Mouse (Mus musculus): ENCODE data around the gene Atp6ap2. TPM values are rescaled to one million over a fixed set of nuclear protein-coding genes. Genes with fewer than 3 reads are reported as not detected.

Atp6ap2 gene
- total RNA-seq (2014; rRNA removed) (29.8 and 37.2 TPM in 2 replicates), polyA plus RNA-seq (2012; rRNA removed) (8.1 and 9.8 TPM in 2 replicates)

- Histone ChIP-seq H3K4me1 (ENCODE audit: control insufficient read depth, insufficient read depth, low read length) (no peaks in the 10 kb centered on the region; the same call in 1 of the 2 replicates), H3K4me3 (ENCODE audit: insufficient read depth, low read depth, low read length) (peak within 1 kb of the TSS; percentile 97), H3K79me2 (ENCODE audit: control insufficient read depth, insufficient read depth, low read length) (peaks cover 5% of the 10 kb centered on the region; the same call in 1 of the 2 replicates), H3K9ac (ENCODE audit: low read depth, low read length) (peak within 1 kb of the TSS; percentile 95), H3K36me3 (ENCODE audit: control insufficient read depth, insufficient read depth, low read length) (no peaks in the 10 kb centered on the region), H3K27ac (replicated peaks; ENCODE audit: insufficient read depth, low read depth, low read length) (peak within 1 kb of the TSS; percentile 67), H3K27me3 (ENCODE audit: control insufficient read depth, insufficient read depth, low read length) (no peaks in the 10 kb centered on the region)
- TF ChIP-seq POLR2A (IDR thresholded peaks at IDR 0.05; ENCODE audit: extremely low read depth, insufficient read depth, low read length) (peak; percentile 82), CTCF (IDR thresholded peaks at IDR 0.05; ENCODE audit: low read depth, low read length) (no peak)
- DNase-seq (ENCODE audit: extremely low read depth, low read depth, low spot score), result peak; percentile 92
- WGBS, result 1% methylated on average over 41 of the region's 49 CpGs
Measured at GRCm38 (mm10) chrX:12587192-12587957, at the start of gene Atp6ap2. Atp6ap2 (plus strand) TSS chrX:12587801.

- no peak overlapping the region for H3K27ac ChIP-seq (replicated peaks; ENCODE audit: insufficient read depth, low read depth, low read length)
- no peaks in the 10 kb centered on the region for H3K79me2 ChIP-seq (ENCODE audit: control insufficient read depth, insufficient read depth, low read length)
- no peaks in the 10 kb centered on the region for H3K4me1 ChIP-seq (ENCODE audit: control insufficient read depth, insufficient read depth, low read length)
- DNase-seq (ENCODE audit: extremely low read depth, low read depth, low spot score), result no peak
- H3K9ac ChIP-seq (ENCODE audit: low read depth, low read length), result no peak overlapping the region
- no peak overlapping the region for H3K4me3 ChIP-seq (ENCODE audit: insufficient read depth, low read depth, low read length)
- WGBS, result 84% methylated on average over 1 of the region's 1 CpGs
- no peaks in the 10 kb centered on the region for H3K36me3 ChIP-seq (ENCODE audit: control insufficient read depth, insufficient read depth, low read length)
- H3K27me3 ChIP-seq (ENCODE audit: control insufficient read depth, insufficient read depth, low read length), result no peaks in the 10 kb centered on the region
- TF ChIP-seq CTCF (IDR thresholded peaks at IDR 0.05; ENCODE audit: low read depth, low read length), result no peak
Measured at GRCm38 (mm10) chrX:12544417-12544816, 43.2 kb upstream of the Atp6ap2 start.

DNA sequence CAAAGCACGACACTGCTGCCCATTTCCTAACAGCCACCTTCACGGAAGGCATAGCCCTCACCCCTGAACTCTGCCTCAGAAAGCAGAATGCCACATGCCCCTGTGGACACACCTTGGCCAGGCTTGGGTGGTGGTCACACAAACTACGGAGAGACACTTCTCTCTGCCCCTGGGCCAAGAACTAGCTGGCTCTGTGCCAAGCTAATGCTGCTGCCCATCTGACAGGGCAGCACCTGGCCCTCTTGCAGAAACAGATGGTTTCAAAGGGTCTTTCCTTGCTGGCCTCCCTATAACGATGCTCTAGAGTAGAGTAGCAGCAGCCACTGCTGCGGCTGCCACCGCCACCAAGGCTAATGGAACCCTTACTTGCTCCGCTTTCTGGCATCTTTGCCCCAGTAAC lies 30.5 kb upstream of the Atp6ap2 start:
- WGBS, result 58% methylated on average over 7 of the region's 7 CpGs
- no peak for TF ChIP-seq POLR2A (IDR thresholded peaks at IDR 0.05; ENCODE audit: extremely low read depth, insufficient read depth, low read length)
- TF ChIP-seq CTCF (IDR thresholded peaks at IDR 0.05; ENCODE audit: low read depth, low read length), result no peak
- H3K4me1 ChIP-seq (ENCODE audit: control insufficient read depth, insufficient read depth, low read length), result no peaks in the 10 kb centered on the region

DNA sequence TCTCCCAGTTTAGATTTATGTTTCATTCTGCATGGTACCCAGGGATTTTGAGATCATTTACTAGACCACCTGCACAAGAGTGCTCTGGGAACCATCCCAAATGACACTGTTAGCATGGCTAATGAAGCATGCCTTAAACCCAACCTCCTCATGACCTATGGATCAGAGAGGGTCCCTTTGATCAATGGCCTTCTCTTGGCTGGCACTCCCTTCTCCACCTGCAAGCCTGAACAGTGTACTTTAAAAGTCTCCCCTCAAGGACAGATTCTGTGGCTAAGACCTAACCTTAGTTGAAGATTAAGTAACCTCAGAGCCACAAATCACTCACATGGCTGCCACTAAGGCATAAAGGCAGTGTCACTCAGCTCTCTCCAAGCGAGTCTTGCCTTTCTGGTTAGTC lies 16.2 kb upstream of the Atp6ap2 start:
- WGBS, result 94% methylated on average over 1 of the region's 1 CpGs
- H3K36me3 ChIP-seq (ENCODE audit: control insufficient read depth, insufficient read depth, low read length), result no peaks in the 10 kb centered on the region
- no peak overlapping the region for H3K4me3 ChIP-seq (ENCODE audit: insufficient read depth, low read depth, low read length)

More for the DNA sequence above, 30.5 kb upstream of the Atp6ap2 start:
- no peak overlapping the region for H3K27ac ChIP-seq (replicated peaks; ENCODE audit: insufficient read depth, low read depth, low read length)
- H3K4me3 ChIP-seq (ENCODE audit: insufficient read depth, low read depth, low read length), result no peak overlapping the region
- H3K27me3 ChIP-seq (ENCODE audit: control insufficient read depth, insufficient read depth, low read length), result no peaks in the 10 kb centered on the region
- no peaks in the 10 kb centered on the region for H3K79me2 ChIP-seq (ENCODE audit: control insufficient read depth, insufficient read depth, low read length)
- no peaks in the 10 kb centered on the region for H3K36me3 ChIP-seq (ENCODE audit: control insufficient read depth, insufficient read depth, low read length)
- H3K9ac ChIP-seq (ENCODE audit: low read depth, low read length), result no peak overlapping the region
- no peak for DNase-seq (ENCODE audit: extremely low read depth, low read depth, low spot score)

GRCm38 (mm10) chrX:12577936-12578335 lies 9.7 kb upstream of the Atp6ap2 start:
- H3K27ac ChIP-seq (replicated peaks; ENCODE audit: insufficient read depth, low read depth, low read length), result no peak overlapping the region
- TF ChIP-seq POLR2A (IDR thresholded peaks at IDR 0.05; ENCODE audit: extremely low read depth, insufficient read depth, low read length) (no peak), CTCF (IDR thresholded peaks at IDR 0.05; ENCODE audit: low read depth, low read length) (no peak)
- DNase-seq (ENCODE audit: extremely low read depth, low read depth, low spot score), result no peak
- H3K4me3 ChIP-seq (ENCODE audit: insufficient read depth, low read depth, low read length), result no peak overlapping the region
- H3K9ac ChIP-seq (ENCODE audit: low read depth, low read length), result no peak overlapping the region
- H3K4me1 ChIP-seq (ENCODE audit: control insufficient read depth, insufficient read depth, low read length), result no peaks in the 10 kb centered on the region
- no peaks in the 10 kb centered on the region for H3K79me2 ChIP-seq (ENCODE audit: control insufficient read depth, insufficient read depth, low read length)
- no peaks in the 10 kb centered on the region for H3K27me3 ChIP-seq (ENCODE audit: control insufficient read depth, insufficient read depth, low read length)
- no peaks in the 10 kb centered on the region for H3K36me3 ChIP-seq (ENCODE audit: control insufficient read depth, insufficient read depth, low read length)
- WGBS, result 90% methylated on average over 3 of the region's 3 CpGs

More for the DNA sequence above, 16.2 kb upstream of the Atp6ap2 start:
- Histone ChIP-seq H3K9ac (ENCODE audit: low read depth, low read length) (no peak overlapping the region), H3K27me3 (ENCODE audit: control insufficient read depth, insufficient read depth, low read length) (no peaks in the 10 kb centered on the region), H3K27ac (replicated peaks; ENCODE audit: insufficient read depth, low read depth, low read length) (no peak overlapping the region), H3K4me1 (ENCODE audit: control insufficient read depth, insufficient read depth, low read length) (no peaks in the 10 kb centered on the region), H3K79me2 (ENCODE audit: control insufficient read depth, insufficient read depth, low read length) (no peaks in the 10 kb centered on the region)
- no peak for TF ChIP-seq POLR2A (IDR thresholded peaks at IDR 0.05; ENCODE audit: extremely low read depth, insufficient read depth, low read length)
- TF ChIP-seq CTCF (IDR thresholded peaks at IDR 0.05; ENCODE audit: low read depth, low read length), result no peak
- DNase-seq (ENCODE audit: extremely low read depth, low read depth, low spot score), result no peak

DNA sequence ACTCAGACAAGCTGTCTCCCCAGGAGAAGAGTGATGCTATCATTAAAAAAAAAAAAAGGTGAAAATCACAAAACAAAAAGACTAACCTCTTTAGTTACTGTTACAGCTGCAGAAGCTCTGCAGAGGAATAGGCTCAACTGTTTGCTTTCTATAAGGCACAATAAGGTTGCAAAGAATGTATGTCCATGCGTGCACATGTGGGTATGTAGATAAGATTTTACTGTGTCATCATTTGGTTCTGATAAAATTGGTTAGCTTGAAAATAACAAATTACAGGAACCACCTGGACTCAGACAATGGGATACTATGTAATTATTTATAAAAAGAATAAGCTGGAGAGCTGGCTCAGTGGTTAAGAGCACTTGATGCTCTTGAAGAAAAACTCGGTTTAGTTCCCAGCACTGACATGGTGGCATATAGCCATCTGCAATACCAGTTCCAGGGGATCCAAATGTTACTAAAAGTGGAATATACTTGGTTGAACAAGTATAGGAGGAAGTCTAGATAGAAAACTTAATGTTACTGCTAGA lies 9.2 kb upstream of the Atp6ap2 start:
- H3K9ac ChIP-seq (ENCODE audit: low read depth, low read length), result no peak overlapping the region
- H3K36me3 ChIP-seq (ENCODE audit: control insufficient read depth, insufficient read depth, low read length), result no peaks in the 10 kb centered on the region
- no peaks in the 10 kb centered on the region for H3K4me1 ChIP-seq (ENCODE audit: control insufficient read depth, insufficient read depth, low read length)
- no peak for DNase-seq (ENCODE audit: extremely low read depth, low read depth, low spot score)
- WGBS, result 87% methylated on average over 2 of the region's 2 CpGs
- H3K79me2 ChIP-seq (ENCODE audit: control insufficient read depth, insufficient read depth, low read length), result no peaks in the 10 kb centered on the region
- no peak for TF ChIP-seq POLR2A (IDR thresholded peaks at IDR 0.05; ENCODE audit: extremely low read depth, insufficient read depth, low read length)
- TF ChIP-seq CTCF (IDR thresholded peaks at IDR 0.05; ENCODE audit: low read depth, low read length), result no peak
- H3K27ac ChIP-seq (replicated peaks; ENCODE audit: insufficient read depth, low read depth, low read length), result no peak overlapping the region
- no peaks in the 10 kb centered on the region for H3K27me3 ChIP-seq (ENCODE audit: control insufficient read depth, insufficient read depth, low read length)
- H3K4me3 ChIP-seq (ENCODE audit: insufficient read depth, low read depth, low read length), result no peak overlapping the region
